Mouse (Mus musculus): ENCODE measurements around the gene Cmss1.

Cmss1 gene

DNA sequence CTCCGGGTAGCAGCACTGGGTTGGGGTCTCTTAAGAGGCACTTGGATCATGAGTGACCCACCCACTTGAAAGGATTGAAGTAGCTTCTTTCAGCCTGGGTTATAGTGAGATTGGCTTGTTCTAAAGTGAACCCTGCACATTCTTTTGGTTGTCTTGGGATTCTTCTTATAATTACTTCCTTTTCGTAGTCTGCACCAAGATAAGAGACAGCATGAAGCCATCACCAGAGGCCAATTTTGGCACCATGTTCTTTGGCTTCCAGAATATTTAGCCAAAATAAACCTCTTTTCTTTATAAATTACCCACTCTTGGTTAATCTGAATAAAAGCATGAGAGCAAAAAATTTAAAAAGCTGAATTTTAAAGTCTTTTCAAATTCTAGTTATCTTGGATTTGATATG, 136.8 kb downstream of the Cmss1 start:
- DNase-seq = no peak

- no peak for DNase-seq
Observed at GRCm38 (mm10) chr16:57469301-57469700, 137.4 kb downstream of the Cmss1 start.

DNA sequence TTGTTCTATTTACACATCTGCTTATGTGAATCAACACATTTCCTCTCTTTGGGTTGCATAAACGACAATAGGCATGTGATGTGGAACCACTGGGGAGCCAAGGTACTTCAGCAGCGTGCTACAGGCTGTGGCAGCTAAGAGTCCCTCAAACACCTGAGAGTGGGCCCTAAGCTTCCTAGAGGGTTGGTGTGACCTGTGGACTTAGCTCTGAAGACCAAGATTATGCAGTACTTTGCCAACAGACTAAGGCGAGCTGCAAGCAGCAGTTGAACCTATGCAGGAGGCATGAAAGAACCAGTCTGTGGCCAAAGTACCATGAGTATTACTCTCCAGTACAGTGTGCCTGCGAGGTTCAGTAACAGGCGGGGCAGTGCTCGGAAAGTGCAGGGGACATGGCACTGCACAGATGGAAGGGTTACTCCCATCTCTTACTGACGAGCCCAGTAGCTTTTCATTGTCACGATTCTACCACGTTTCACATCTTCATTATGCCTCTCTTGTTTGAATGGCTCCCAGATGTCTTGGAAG, 141.2 kb downstream of the Cmss1 start:
- DNase-seq = no peak

DNA sequence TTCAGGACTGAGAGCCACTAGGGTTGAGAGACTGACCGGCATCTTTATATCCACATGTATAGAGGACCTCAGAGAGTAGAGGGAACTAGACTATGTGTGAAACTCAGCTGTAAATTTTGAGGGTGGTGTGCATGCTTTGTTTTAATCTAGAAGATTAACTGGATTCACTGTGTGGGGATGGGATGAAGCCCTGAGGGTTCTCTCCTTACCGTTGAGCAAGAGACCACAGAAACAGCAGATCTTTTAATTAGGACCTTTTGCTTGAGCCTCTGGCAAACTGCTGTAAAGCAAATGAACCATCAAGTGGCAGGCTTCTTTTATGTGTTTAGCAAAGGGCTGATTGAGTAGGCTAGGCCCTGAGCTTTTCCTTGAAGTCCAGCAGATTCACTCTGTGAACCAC, 150.7 kb downstream of the Cmss1 start:
- DNase-seq = no peak

GRCm38 (mm10) chr16:57455573-57455972, 151.1 kb downstream of the Cmss1 start:
- DNase-seq = no peak

DNA sequence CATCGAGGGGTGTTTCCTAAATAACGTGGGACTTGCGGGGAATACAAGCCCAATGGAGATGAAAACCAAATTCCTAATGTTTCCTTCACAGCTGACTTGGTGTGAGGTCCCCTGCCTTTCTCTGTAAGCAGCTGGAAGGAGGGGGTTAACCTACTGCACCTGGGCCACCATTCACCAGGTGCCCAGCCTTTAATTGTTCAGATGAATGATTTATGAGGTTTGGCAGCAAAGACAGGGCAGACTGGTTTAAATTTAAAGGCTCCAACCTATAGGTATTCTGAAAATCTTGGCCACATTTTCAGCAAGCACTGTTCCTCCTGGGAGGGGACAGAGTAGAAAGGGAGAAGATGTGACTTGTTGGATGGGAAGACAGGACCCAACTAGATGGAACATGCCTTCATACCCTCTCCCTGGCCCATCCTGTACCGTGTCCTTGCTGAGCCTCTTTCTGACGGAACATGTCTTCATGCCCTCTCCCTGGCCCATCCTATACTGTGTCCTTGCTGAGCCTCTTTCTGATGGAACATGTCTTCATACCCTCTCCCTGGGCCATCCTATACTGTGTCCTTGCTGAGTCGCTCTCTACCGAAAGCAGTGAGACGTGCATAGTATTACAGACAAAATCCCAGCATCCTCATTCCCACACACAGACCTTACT, 152.4 kb downstream of the Cmss1 start:
- DNase-seq = no peak

DNA sequence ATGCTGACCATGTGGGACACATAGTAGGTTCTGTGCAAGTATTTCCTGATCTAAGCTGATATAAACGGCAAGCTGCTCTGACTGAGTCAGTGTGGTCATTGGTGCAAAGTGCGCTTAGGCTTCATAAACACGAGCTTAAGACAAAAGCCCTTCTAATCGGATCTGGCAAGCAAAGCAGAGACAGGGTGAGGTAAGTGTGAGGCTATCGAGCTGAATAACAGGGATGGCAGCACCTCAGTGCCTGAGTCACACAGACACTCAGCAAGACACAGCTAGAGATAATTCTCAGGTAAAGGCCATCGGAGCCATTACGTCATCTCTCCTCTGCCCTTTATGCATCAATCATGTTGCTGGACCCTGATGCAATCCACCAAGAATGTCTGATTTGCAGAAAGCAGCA, 153.7 kb downstream of the Cmss1 start:
- DNase-seq = no peak

GRCm38 (mm10) chr16:57445096-57446094, 161.3 kb downstream of the Cmss1 start:
- DNase-seq = no peak

GRCm38 (mm10) chr16:57440706-57441437, 165.8 kb downstream of the Cmss1 start:
- DNase-seq = no peak

- no peak for DNase-seq
Observed at GRCm38 (mm10) chr16:57439206-57439605, 167.5 kb downstream of the Cmss1 start.

- DNase-seq = no peak
Observed at GRCm38 (mm10) chr16:57438288-57438685, 168.4 kb downstream of the Cmss1 start.

GRCm38 (mm10) chr16:57437523-57438287, 169.0 kb downstream of the Cmss1 start:
- no peak for DNase-seq

GRCm38 (mm10) chr16:57434640-57435039, 172.0 kb downstream of the Cmss1 start:
- no peak for DNase-seq

DNA sequence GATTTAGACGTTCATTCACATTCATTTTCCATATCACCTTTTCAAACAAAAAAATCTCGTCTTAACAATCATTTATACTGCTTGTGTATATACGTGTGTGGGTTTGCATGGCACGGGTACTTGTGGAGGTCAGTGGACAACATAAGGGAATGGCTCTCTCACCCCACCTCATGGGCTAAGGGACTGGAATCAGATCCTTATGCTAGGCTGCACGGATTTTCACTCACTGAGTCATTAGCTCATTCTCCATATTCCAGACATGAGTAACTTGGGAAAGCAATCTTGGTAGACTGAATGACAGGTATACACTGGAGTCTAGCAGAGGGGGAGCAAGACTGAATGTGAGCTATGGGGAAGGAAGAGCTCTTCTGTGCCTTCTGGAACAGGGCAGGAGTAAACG, 173.0 kb downstream of the Cmss1 start:
- DNase-seq = no peak

GRCm38 (mm10) chr16:57433173-57433572, 173.5 kb downstream of the Cmss1 start:
- no peak for DNase-seq

DNA sequence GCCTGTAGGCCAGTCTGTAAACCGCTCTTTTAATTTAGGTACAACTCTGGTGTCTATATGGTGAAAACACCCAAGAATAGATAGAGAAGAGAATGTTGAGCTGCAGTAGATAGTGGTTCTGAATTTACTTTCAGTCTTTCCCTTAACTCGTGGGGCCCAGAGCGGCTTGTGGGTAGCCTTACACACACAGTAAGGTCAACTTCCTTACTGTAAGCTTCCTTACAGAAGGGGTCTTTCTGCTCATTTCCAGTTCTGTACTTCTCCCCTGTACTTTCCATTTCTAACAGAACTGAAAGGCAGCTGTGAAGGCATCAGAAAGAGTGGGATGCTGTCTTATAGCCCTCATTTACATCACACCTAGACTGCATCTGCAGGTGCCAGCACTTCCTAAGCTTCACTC, 175.4 kb downstream of the Cmss1 start:
- DNase-seq = no peak

DNA sequence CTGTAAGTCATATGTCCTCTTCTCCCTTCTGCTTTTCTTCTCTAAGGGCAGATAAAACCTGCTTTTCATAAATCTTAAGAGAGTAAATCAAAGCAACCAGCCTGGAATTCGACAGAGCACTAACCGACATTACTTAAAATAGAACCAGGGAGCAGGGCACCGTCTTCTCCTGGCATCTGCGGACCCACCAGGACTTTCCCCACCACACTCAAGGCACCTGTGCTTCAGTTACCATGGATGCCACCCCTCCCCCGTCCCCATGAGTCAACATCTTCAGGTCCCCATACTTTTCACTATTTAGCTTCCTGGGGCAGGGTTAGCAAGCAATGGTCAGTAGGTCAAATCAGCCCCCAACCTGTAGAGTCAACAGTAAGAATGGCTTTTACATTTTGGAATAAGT, 177.7 kb downstream of the Cmss1 start:
- no peak for DNase-seq

DNA sequence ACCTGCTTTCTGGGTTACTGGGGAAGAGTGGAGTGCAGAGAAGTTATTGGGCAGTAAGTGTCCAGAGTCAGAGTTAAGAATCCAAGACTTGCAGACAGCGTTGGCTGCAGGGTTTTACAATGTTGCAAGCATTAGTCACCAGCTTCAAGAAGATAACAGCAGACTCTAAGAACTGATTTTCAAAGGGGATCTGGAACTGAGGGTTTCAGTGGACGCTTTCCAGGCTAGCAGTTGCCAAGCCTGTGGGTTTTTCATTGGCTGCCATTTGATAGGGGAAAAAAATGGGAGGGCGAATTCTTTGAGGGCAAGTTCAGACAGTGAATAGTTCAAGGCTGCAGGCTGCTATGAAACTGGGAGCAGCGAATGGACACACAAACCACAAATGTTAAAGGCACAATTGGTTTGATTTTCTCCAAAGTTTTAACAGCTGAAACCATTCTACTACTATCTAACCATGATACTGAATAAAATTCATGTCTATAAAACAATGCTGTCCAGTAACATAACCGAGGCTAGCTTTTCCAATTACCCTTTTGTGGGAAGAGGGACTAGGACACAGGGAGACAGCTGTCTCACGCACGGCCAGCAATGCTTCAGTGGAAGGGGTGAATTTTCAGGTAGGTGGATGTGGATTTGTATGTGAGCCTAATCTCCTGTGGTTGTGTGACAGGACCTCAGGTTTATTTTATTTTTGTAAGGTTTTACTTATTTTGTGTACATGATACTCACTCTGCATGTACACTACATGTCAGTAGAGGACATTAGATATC, 179.0 kb downstream of the Cmss1 start:
- DNase-seq = no peak

GRCm38 (mm10) chr16:57426680-57427079, 180.0 kb downstream of the Cmss1 start:
- DNase-seq = no peak

DNA sequence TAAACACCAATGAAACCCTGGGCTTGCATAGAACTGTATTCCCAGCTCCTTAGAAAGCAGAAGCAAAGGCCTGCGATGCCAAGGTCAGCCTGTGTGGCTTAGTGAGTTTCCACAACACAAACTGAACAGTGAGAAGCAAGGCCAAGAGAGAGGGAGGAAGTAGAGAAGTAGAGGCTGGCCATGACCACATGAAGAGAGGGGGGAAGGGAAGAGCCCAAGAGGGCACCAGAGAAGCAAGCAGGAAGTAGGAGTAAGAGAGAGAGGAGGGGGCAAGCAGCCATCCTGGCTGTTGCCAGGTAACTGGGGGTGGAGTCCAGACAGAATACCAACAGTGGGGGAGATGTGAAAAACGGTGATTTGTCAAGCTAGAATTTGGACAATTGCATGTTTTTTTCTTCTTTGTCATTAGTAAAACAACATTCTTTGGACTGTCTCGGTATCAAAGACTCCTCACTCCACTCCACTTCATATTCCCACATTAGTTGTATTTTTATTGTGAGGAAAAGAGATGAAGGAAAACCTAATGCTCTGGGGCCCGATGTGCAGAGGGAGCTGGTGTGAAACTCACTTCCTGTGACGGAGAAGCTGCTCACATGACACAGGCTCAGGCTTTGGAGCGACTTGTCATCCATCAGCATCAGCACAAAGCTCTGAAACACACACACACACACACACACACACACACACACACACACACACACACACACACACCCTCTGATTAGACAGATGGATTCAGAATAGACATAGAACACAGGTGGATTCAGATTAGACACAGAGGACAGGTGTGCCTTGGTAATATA, 183.5 kb downstream of the Cmss1 start:
- no peak for DNase-seq

Data from cerebellum, adult 9-11 months (tissue).